Mouse (Mus musculus) liver, embryonic 14.5 days (tissue): ENCODE data around the gene Dnajb13. TPM values are rescaled to one million over a fixed set of nuclear protein-coding genes. Genes with fewer than 3 reads are reported as not detected.

ENCODE experiments used
- ATAC-seq: fragments of 200-750 bp; cut with Nextera tagmentation; 2 replicates; pipeline ENCODE4 v1.8.0; 2017; ENCODE audit warnings: moderate number of reproducible peaks, mild to moderate bottlenecking, moderate library complexity; ENCODE audit not compliant: insufficient read depth
- DNase-seq, 3 experiments: peaks; one replicate each; pipeline ENCODE4 v3.0.0-alpha.2; 2012 to 2013; ENCODE audit warnings: low read depth in 3 of 3, low spot score in 3 of 3
- H3K27ac ChIP-seq: fragments of 300-500 bp; sonication (generic); 2 replicates; pipeline ENCODE4 v1.5.1; 2014; ENCODE audit warnings: moderate library complexity, mild to moderate bottlenecking, control low read depth, inconsistent platforms
- H3K27me3 ChIP-seq: fragments of 300-500 bp; sonication (generic); 2 replicates; pipeline ENCODE4 v1.6.1; 2014; ENCODE audit warnings: mild to moderate bottlenecking, low read length, moderate library complexity; ENCODE audit not compliant: control insufficient read depth, insufficient read depth
- H3K36me3 ChIP-seq: fragments of 300-500 bp; sonication (generic); replicated peaks from 2 replicates; pipeline ENCODE4 v1.6.1; 2014; ENCODE audit warnings: low read depth; ENCODE audit not compliant: control insufficient read depth, insufficient read depth
- H3K4me1 ChIP-seq, 2 experiments: fragments of 200-500 bp in 1 of 2; fragments of 300-500 bp in 1 of 2; sonication (generic) in 1 of 2; replicated peaks; 2 replicates each; pipeline ENCODE4 v1.6.1; 2012 to 2014; ENCODE audit warnings: antibody characterized with exemption in 1 of 2, inconsistent platforms in 1 of 2, low read length in 1 of 2; ENCODE audit not compliant: control insufficient read depth in 2 of 2, insufficient read depth in 2 of 2
- H3K4me2 ChIP-seq: fragments of 300-500 bp; sonication (generic); 2 replicates; pipeline ENCODE4 v1.6.1; 2014; ENCODE audit warnings: low read depth, mild to moderate bottlenecking, control low read depth, moderate library complexity
- H3K4me3 ChIP-seq, 2 experiments: fragments of 200-500 bp in 1 of 2; fragments of 300-500 bp in 1 of 2; sonication (generic) in 1 of 2; 2 replicates each; pipeline ENCODE4 v1.5.1; 2012 to 2014; ENCODE audit warnings: low read depth in 2 of 2, low read length in 2 of 2, mild to moderate bottlenecking in 2 of 2, control low read depth in 1 of 2, inconsistent platforms in 1 of 2, moderate library complexity in 1 of 2; ENCODE audit not compliant: insufficient read depth in 1 of 2
- H3K9ac ChIP-seq: fragments of 300-500 bp; sonication (generic); replicated peaks from 2 replicates; pipeline ENCODE4 v1.6.1; 2014; ENCODE audit warnings: mild to moderate bottlenecking, control low read depth, moderate library complexity
- H3K9me3 ChIP-seq: fragments of 300-500 bp; sonication (generic); 2 replicates; pipeline ENCODE4 v1.6.1; 2016; ENCODE audit warnings: low read length, mixed read lengths; ENCODE audit not compliant: control insufficient read depth
- CTCF ChIP-seq: IDR thresholded peaks from 2 replicates; pipeline ENCODE4 v1.5.1; 2016; ENCODE audit warnings: antibody characterized with exemption, low read depth, control low read depth
- EP300 ChIP-seq: IDR thresholded peaks from 2 replicates; pipeline ENCODE4 v1.6.1; 2016; ENCODE audit warnings: antibody characterized with exemption, low read depth
- WGBS: fragments of 180-500 bp; shearing (Covaris S2); extraction: QIAGEN DNeasy Blood & Tissue Kit; methylation state at CpG from one replicate; pipeline ENCODE4 v1.1.7; 2014; ENCODE audit not compliant: insufficient replicate concordance; 5-methylcytosine and 5-hydroxymethylcytosine counted together
- polyA plus RNA-seq, 2 experiments: library from polyadenylated mRNA; depleted of rRNA in 1 of 2; stranded (reverse) in 1 of 2; unstranded in 1 of 2; fragments of >200 nt; fragmentation: Nextera tagmentation in 1 of 2; extraction: Ambion mirVana in 1 of 2; gene quantifications; 2 replicates each; pipeline versions ENCODE4 v1.2.1 to v1.2.3; 2012 to 2014

Gene Dnajb13
- polyA plus RNA-seq, 2 experiments: 0.58 to 2.3 TPM

- H3K27ac ChIP-seq: peak overlapping the region; percentile 62
- TF ChIP-seq CTCF: no peak
- no peak for TF ChIP-seq EP300
- no peak for DNase-seq
- H3K4me3 ChIP-seq: no peak overlapping the region
- H3K9me3 ChIP-seq: no peaks in the 10 kb centered on the region
- ATAC-seq: no peak
- H3K9ac ChIP-seq: no peak overlapping the region
- H3K4me2 ChIP-seq: no peak overlapping the region
- no peaks in the 10 kb centered on the region for H3K27me3 ChIP-seq
- peaks cover 21 to 45% of the 10 kb centered on the region in 2 experiments for H3K4me1 ChIP-seq
- H3K36me3 ChIP-seq: peaks cover 60% of the 10 kb centered on the region
These were observed 15.3 kb downstream of the Dnajb13 start for GRCm38 (mm10) chr7:100499465-100499864.

GRCm38 (mm10) chr7:100497982-100498381, 16.8 kb downstream of the Dnajb13 start:
- DNase-seq (no peak), ATAC-seq (no peak)
- 91% methylated on average over 13 of the region's 13 CpGs for WGBS
- Histone ChIP-seq H3K27ac (no peak overlapping the region), H3K27me3 (no peaks in the 10 kb centered on the region), H3K9me3 (no peaks in the 10 kb centered on the region), H3K4me3 (peak overlapping the region in 1 of 2 experiments; percentile 5; a peak in 1 of 4 replicates), H3K4me1 (peaks cover 15 to 38% of the 10 kb centered on the region in 2 experiments), H3K9ac (no peak overlapping the region), H3K4me2 (peak overlapping the region; percentile 91; the same call in 1 of the 2 replicates), H3K36me3 (peaks cover 66% of the 10 kb centered on the region)
- no peak for TF ChIP-seq CTCF
- TF ChIP-seq EP300: no peak

GRCm38 (mm10) chr7:100497402-100497801, 17.4 kb downstream of the Dnajb13 start:
- Histone ChIP-seq H3K27me3 (no peaks in the 10 kb centered on the region), H3K4me2 (peak overlapping the region; percentile 91), H3K4me1 (peaks cover 11 to 34% of the 10 kb centered on the region in 2 experiments), H3K9ac (no peak overlapping the region), H3K9me3 (no peaks in the 10 kb centered on the region), H3K27ac (no peak overlapping the region), H3K4me3 (peak overlapping the region; percentile 1 to 97; a peak in 1 of 4 replicates), H3K36me3 (peaks cover 66% of the 10 kb centered on the region)
- ATAC-seq: no peak
- no peak for DNase-seq
- WGBS: 81% methylated on average over 4 of the region's 4 CpGs
- TF ChIP-seq EP300 (no peak), CTCF (no peak)

DNA sequence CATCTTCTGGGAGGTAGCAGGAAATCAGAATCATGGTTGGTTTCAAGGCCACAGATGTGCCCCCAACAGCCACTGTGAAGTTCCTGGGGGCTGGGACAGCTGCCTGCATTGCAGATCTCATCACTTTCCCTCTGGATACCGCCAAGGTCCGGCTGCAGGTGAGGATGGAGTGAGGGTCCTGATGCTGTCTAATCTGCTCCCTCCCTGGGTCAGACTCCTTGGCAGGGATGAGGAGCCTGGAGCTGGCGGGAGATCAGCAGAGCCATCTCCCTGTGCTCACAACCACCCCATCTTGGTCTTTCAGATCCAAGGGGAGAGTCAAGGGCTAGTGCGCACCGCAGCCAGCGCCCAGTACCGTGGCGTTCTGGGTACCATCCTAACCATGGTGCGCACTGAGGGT, 18.0 kb downstream of the Dnajb13 start:
- Histone ChIP-seq H3K9ac (no peak overlapping the region), H3K27me3 (no peaks in the 10 kb centered on the region), H3K4me3 (peak overlapping the region; percentile 4 to 97; a peak in 2 of 4 replicates), H3K27ac (peak overlapping the region; percentile 56; the same call in 1 of the 2 replicates), H3K9me3 (no peaks in the 10 kb centered on the region), H3K36me3 (peaks cover 66% of the 10 kb centered on the region), H3K4me2 (peak overlapping the region; percentile 91), H3K4me1 (peaks cover 13 to 34% of the 10 kb centered on the region in 2 experiments)
- DNase-seq (no peak), ATAC-seq (no peak)
- 95% methylated on average over 9 of the region's 9 CpGs for WGBS
- TF ChIP-seq CTCF (no peak), EP300 (no peak)

DNA sequence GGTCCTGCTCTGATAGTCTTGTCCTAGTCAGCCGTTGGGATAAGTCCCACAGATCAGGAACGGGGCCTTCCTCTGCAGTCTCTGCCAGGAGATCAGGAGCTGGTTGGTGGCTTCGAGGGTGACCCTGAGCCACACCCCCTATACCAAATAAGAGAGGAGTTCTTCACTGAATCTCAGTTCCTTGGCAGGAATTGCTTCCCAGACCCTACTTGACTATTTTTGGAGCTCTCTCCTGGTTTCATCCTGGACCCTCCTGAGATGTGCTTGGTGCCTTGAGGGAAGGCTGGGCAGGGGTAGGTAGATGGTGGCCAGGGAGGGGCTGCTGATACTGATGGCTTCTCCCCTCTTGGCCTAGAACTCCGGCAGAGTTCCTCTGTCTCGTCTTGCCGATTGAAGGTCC, 18.4 kb downstream of the Dnajb13 start:
- Histone ChIP-seq H3K9ac (0 out of 2 replicates have a peak overlapping the region, but pooled peaks have one; percentile 98), H3K36me3 (peaks cover 66% of the 10 kb centered on the region), H3K27me3 (no peaks in the 10 kb centered on the region), H3K4me3 (peak overlapping the region; percentile 78 to 97), H3K9me3 (no peaks in the 10 kb centered on the region), H3K4me1 (peaks cover 14 to 32% of the 10 kb centered on the region in 2 experiments), H3K4me2 (peak overlapping the region; percentile 91), H3K27ac (peak overlapping the region; percentile 56)
- no peak for ATAC-seq
- TF ChIP-seq EP300: no peak
- no peak for TF ChIP-seq CTCF
- no peak for DNase-seq
- 76% methylated on average over 6 of the region's 6 CpGs for WGBS
